Mouse (Mus musculus): ENCODE data around the gene Chil5. TPM values are rescaled to one million over a fixed set of nuclear protein-coding genes. Genes with fewer than 3 reads are reported as not detected.
"Not testable (repeated sequence)": the region's sequence is repeated elsewhere in the genome, so short reads cannot be mapped to it uniquely, and the experiment has no call there.

Gene Chil5
- polyA plus RNA-seq, 1 experiment: not detected

- Histone ChIP-seq H3K27ac (ENCODE audit: insufficient read depth, low read depth, low read length) (no peak overlapping the region), H3K4me3 (ENCODE audit: insufficient read depth, low read length) (no peak overlapping the region)
- TF ChIP-seq POLR2A (IDR thresholded peaks at IDR 0.05; ENCODE audit: borderline replicate concordance, low read depth, low read length) (no peak), CTCF (IDR thresholded peaks at IDR 0.05; ENCODE audit: low read depth, low read length) (no peak)
Observed at GRCm38 (mm10) chr3:106001416-106002370, 30.9 kb downstream of the Chil5 start.

GRCm38 (mm10) chr3:106000707-106001375 lies 31.8 kb downstream of the Chil5 start:
- Histone ChIP-seq H3K4me3 (ENCODE audit: insufficient read depth, low read length) (no peak overlapping the region), H3K27ac (ENCODE audit: insufficient read depth, low read depth, low read length) (no peak overlapping the region)

More at GRCm38 (mm10) chr3:106001416-106002370, 30.9 kb downstream of the Chil5 start:
- H3K4me1 ChIP-seq (ENCODE audit: control insufficient read depth, insufficient read depth, low read length): no peaks in the 10 kb centered on the region

GRCm38 (mm10) chr3:105994730-105995129 lies 37.9 kb downstream of the Chil5 start:
- no peaks in the 10 kb centered on the region for H3K4me1 ChIP-seq (ENCODE audit: control insufficient read depth, insufficient read depth, low read length)
- no peak for TF ChIP-seq CTCF (IDR thresholded peaks at IDR 0.05; ENCODE audit: low read depth, low read length)
- no peak for TF ChIP-seq POLR2A (IDR thresholded peaks at IDR 0.05; ENCODE audit: borderline replicate concordance, low read depth, low read length)
- no peak overlapping the region for H3K4me3 ChIP-seq (ENCODE audit: insufficient read depth, low read length)
- H3K27ac ChIP-seq (ENCODE audit: insufficient read depth, low read depth, low read length): no peak overlapping the region

More at GRCm38 (mm10) chr3:106000707-106001375, 31.8 kb downstream of the Chil5 start:
- TF ChIP-seq CTCF (IDR thresholded peaks at IDR 0.05; ENCODE audit: low read depth, low read length): no peak
- TF ChIP-seq POLR2A (IDR thresholded peaks at IDR 0.05; ENCODE audit: borderline replicate concordance, low read depth, low read length): no peak
- H3K4me1 ChIP-seq (ENCODE audit: control insufficient read depth, insufficient read depth, low read length): no peaks in the 10 kb centered on the region

DNA sequence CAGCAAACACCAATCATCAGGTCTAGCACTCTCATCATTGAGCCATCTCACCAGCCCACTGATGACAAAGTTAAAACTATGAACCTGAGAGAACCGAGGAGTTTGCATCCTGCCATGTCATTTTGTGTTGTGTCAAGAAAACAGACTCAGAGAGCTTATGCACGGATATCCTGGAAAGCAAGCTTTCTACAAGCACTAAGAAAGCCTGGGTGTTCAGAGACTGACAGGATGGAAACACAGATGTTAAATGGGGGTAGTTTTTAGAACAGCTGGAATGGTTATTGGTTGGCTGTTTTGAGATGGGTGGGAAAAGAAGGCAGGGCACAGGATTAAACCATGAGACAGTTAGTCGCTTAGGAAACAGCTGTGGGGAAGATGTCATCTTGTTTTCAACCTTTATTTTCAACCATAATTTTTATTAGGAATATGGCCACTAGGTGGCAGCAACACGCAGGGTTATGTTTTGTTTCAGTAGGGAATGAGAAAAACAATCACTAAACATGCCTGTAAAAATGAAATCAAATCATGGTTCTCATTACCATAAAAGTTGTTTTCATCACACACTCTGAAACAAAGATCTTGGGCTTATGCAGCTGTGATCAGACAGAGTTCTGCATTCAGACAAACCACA lies 40.8 kb downstream of the Chil5 start:
- Histone ChIP-seq H3K4me1 (ENCODE audit: control insufficient read depth, insufficient read depth, low read length) (no peaks in the 10 kb centered on the region), H3K4me3 (ENCODE audit: insufficient read depth, low read length) (no peak overlapping the region), H3K27ac (ENCODE audit: insufficient read depth, low read depth, low read length) (no peak overlapping the region)
- TF ChIP-seq POLR2A (IDR thresholded peaks at IDR 0.05; ENCODE audit: borderline replicate concordance, low read depth, low read length) (no peak), CTCF (IDR thresholded peaks at IDR 0.05; ENCODE audit: low read depth, low read length) (no peak)

DNA sequence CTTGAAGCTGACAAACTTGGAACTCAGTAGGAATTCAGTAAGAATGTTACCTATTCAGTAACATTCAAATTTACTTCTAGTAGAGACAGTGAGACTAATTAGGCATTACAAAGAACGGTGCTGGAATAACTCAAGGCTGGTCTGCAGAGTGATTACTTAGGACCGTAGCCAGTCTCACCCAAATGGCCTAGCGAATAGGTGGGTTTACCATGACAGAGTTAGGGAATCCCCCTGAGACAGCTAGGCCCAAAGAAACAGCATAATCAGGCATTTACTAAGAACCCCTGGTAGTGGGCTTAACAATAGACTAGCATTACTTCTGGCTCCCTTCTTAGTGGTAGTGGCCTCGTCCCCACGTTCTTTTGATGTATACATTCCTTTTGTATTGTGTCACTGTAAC lies 43.0 kb downstream of the Chil5 start:
- H3K4me3 ChIP-seq (ENCODE audit: insufficient read depth, low read length); H3K4me1 ChIP-seq (ENCODE audit: control insufficient read depth, insufficient read depth, low read length); H3K27ac ChIP-seq (ENCODE audit: insufficient read depth, low read depth, low read length): not testable (repeated sequence)

DNA sequence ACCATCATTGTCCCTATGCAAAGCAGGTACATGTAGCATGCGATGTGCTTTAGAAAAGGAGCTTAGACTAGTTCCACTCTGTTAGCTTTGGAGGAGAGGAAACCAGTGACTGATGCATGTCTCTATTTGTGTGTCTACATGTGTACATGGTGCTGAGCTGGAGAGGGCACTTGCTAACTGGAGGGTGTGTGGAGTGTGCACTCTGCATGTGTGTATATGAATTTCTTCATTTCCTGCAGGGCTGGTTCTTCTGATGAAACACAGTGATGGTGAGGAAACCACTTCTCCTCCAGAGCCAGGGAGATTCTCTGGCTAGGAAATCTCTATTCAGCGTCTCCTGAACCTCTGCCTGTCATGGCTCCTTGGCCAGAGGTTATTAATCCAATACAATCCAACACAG lies 58.4 kb downstream of the Chil5 start:
- H3K27ac ChIP-seq (ENCODE audit: insufficient read depth, low read depth, low read length): no peak overlapping the region
- no peak for TF ChIP-seq POLR2A (IDR thresholded peaks at IDR 0.05; ENCODE audit: borderline replicate concordance, low read depth, low read length)
- no peak for TF ChIP-seq CTCF (IDR thresholded peaks at IDR 0.05; ENCODE audit: low read depth, low read length)
- no peak overlapping the region for H3K4me3 ChIP-seq (ENCODE audit: insufficient read depth, low read length)
- H3K4me1 ChIP-seq (ENCODE audit: control insufficient read depth, insufficient read depth, low read length): peaks cover 13% of the 10 kb centered on the region

DNA sequence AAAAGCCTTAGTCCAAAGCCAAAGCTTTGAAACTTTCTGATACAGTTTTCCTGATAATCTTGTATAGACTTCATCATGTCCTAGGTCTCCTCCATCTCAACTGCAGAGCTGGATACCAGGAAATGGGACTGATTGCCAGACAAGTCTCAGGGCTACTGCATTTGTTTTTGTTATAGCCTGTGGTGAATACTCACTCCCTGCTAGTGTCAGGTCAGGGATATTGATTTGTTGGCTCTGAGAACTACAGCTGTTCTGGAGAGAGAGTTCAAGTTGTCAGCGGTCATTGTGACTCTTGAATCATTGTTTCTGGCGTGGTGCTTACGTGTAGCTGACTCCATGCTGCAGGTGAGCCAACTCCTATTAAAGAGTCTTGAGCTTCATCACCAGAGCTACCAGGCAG lies 59.2 kb downstream of the Chil5 start, which contains the start of gene Ovgp1:
Gene Ovgp1 (plus strand): TSS at position 301 of the 400 bp plus-strand sequence.
- H3K4me1 ChIP-seq (ENCODE audit: control insufficient read depth, insufficient read depth, low read length): peaks cover 13% of the 10 kb centered on the region
- no peak within 1 kb of the TSS for H3K27ac ChIP-seq (ENCODE audit: insufficient read depth, low read depth, low read length)
- no peak for TF ChIP-seq CTCF (IDR thresholded peaks at IDR 0.05; ENCODE audit: low read depth, low read length)
- no peak for TF ChIP-seq POLR2A (IDR thresholded peaks at IDR 0.05; ENCODE audit: borderline replicate concordance, low read depth, low read length)
- no peak within 1 kb of the TSS for H3K4me3 ChIP-seq (ENCODE audit: insufficient read depth, low read length)

DNA sequence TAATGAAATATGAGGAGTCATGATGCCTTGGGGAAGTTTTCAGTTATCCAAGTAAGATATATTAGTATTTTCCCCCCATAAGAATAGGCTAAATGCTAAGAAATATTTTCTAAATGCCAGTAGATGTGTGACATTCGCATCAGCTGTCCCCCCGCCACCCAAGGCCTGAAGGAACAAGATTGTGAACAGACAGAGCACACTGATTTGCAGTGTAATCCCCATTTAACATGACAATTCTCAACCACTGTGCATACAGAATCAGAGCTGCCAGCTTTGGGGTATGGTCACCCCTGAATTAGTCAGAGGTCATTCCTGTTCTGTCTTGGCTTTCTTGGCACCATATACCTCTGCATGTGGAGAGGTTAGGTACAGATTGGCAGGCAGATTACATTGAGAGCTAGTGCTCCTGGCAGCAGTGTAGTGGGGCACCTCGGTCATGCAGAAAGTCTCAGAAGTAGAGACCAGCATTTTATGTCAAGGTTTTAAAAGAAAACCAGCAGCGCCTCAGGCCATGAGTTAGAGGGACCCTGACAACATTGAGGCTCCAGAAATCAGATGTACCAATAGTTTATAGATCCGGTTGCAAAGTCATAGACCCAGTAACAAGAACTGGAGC lies 60.7 kb downstream of the Chil5 start:
- TF ChIP-seq POLR2A (IDR thresholded peaks at IDR 0.05; ENCODE audit: borderline replicate concordance, low read depth, low read length) (no peak), CTCF (IDR thresholded peaks at IDR 0.05; ENCODE audit: low read depth, low read length) (no peak)
- Histone ChIP-seq H3K4me1 (ENCODE audit: control insufficient read depth, insufficient read depth, low read length) (peaks cover 13% of the 10 kb centered on the region), H3K27ac (ENCODE audit: insufficient read depth, low read depth, low read length) (no peak overlapping the region)

More for the DNA sequence above, 60.7 kb downstream of the Chil5 start:
- H3K4me3 ChIP-seq (ENCODE audit: insufficient read depth, low read length): no peak overlapping the region

Other genes with a start within 250 kb of the Chil5 start
- 257 and 269 TPM in 2 replicates for gene Rap1a, start 231.5 kb downstream of the Chil5 start, polyA plus RNA-seq (2012; ENCODE audit: insufficient read depth, insufficient read length, missing spikeins)
- 2.6 and 2.7 TPM in 2 replicates for gene Adora3, start 162.0 kb downstream of the Chil5 start, polyA plus RNA-seq (2012; ENCODE audit: insufficient read depth, insufficient read length, missing spikeins)
- gene Tmigd3, start 161.9 kb downstream of the Chil5 start, polyA plus RNA-seq (2012; ENCODE audit: insufficient read depth, insufficient read length, missing spikeins): 1.1 TPM in 1 of 2 replicates, not detected in the other
- 16.9 and 17.2 TPM in 2 replicates for gene I830077J02Rik, start 100.2 kb downstream of the Chil5 start, polyA plus RNA-seq (2012; ENCODE audit: insufficient read depth, insufficient read length, missing spikeins)
- 11.7 and 16.3 TPM in 2 replicates for gene Wdr77, start 73.4 kb downstream of the Chil5 start, polyA plus RNA-seq (2012; ENCODE audit: insufficient read depth, insufficient read length, missing spikeins)
- 323 and 358 TPM in 2 replicates for gene Atp5f1, start 72.7 kb downstream of the Chil5 start, polyA plus RNA-seq (2012; ENCODE audit: insufficient read depth, insufficient read length, missing spikeins)
- gene Ovgp1, start 59.1 kb downstream of the Chil5 start, polyA plus RNA-seq (2012; ENCODE audit: insufficient read depth, insufficient read length, missing spikeins): 1.8 TPM in 2 replicates
- not detected in 2 replicates for gene Pifo, start 18.2 kb downstream of the Chil5 start, polyA plus RNA-seq (2012; ENCODE audit: insufficient read depth, insufficient read length, missing spikeins)
- not detected in 2 replicates for gene Chia1, start 80.4 kb upstream of the Chil5 start, polyA plus RNA-seq (2012; ENCODE audit: insufficient read depth, insufficient read length, missing spikeins)
- gene Chil3, start 134.8 kb upstream of the Chil5 start, polyA plus RNA-seq (2012; ENCODE audit: insufficient read depth, insufficient read length, missing spikeins): 2.8 and 2.9 TPM in 2 replicates
- not detected in 2 replicates for gene Chil4, start 186.7 kb upstream of the Chil5 start, polyA plus RNA-seq (2012; ENCODE audit: insufficient read depth, insufficient read length, missing spikeins)